Mouse (Mus musculus): ENCODE data around the gene Krtap3-2. TPM values are rescaled to one million over a fixed set of nuclear protein-coding genes. Genes with fewer than 3 reads are reported as not detected.

The Krtap3-2 gene
- total and polyA plus RNA-seq, 3 experiments = not detected

- no peaks in the 10 kb centered on the region for H3K79me2 ChIP-seq (replicated peaks; ENCODE audit: control insufficient read depth, insufficient read depth, low read length)
- intact Hi-C loops (cut with DNase I) = no loop called here
- DNase-seq = no peak
- H3K27me3 ChIP-seq (ENCODE audit: control insufficient read depth, insufficient read depth, low read length) = no peaks in the 10 kb centered on the region
- no peak for TF ChIP-seq CTCF (IDR thresholded peaks at IDR 0.05)
- TF ChIP-seq POLR2A (IDR thresholded peaks at IDR 0.05; ENCODE audit: insufficient read depth, low read depth, low read length) = no peak
- no peak for TF ChIP-seq EP300 (IDR thresholded peaks at IDR 0.05; ENCODE audit: insufficient read depth, low read depth, low read length)
- no peak overlapping the region for H3K4me3 ChIP-seq
- 71% methylated on average over 6 of the region's 6 CpGs for WGBS
- no peaks in the 10 kb centered on the region for H3K4me1 ChIP-seq (ENCODE audit: control insufficient read depth, insufficient read depth, low read length)
- H3K27ac ChIP-seq = no peak overlapping the region
- H3K36me3 ChIP-seq (ENCODE audit: control insufficient read depth, insufficient read depth, low read length) = no peaks in the 10 kb centered on the region
- no peak overlapping the region for H3K9ac ChIP-seq (ENCODE audit: low read depth, low read length)
These were observed 24.9 kb upstream of the Krtap3-2 start for GRCm38 (mm10) chr11:99581564-99581963.

DNA sequence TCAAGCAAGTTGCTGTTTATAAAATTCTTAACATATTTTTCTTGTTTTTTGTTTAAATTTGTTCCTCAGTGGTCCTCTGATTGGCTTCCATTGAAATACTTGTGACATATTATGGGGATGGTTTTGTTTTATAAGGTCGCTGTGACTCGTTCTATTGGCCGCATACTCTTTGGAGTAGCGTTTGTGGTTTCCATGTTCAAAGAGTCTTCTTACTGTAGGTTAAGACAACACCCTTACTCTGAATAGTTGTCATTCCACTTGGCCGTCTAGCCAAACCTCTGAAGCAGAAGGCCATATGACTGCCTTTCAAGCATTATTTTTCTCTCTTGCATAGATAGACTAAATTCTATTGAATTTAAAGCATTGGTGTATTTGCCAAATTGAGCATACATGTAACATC lies 24.4 kb upstream of the Krtap3-2 start:
- 90% methylated on average over 5 of the region's 5 CpGs for WGBS
- Histone ChIP-seq H3K79me2 (replicated peaks; ENCODE audit: control insufficient read depth, insufficient read depth, low read length) (no peaks in the 10 kb centered on the region), H3K4me1 (ENCODE audit: control insufficient read depth, insufficient read depth, low read length) (no peaks in the 10 kb centered on the region), H3K36me3 (ENCODE audit: control insufficient read depth, insufficient read depth, low read length) (no peaks in the 10 kb centered on the region), H3K4me3 (no peak overlapping the region), H3K9ac (ENCODE audit: low read depth, low read length) (no peak overlapping the region), H3K27ac (no peak overlapping the region), H3K27me3 (ENCODE audit: control insufficient read depth, insufficient read depth, low read length) (no peaks in the 10 kb centered on the region)
- no peak for TF ChIP-seq POLR2A (IDR thresholded peaks at IDR 0.05; ENCODE audit: insufficient read depth, low read depth, low read length)
- no peak for TF ChIP-seq CTCF (IDR thresholded peaks at IDR 0.05)
- TF ChIP-seq EP300 (IDR thresholded peaks at IDR 0.05; ENCODE audit: insufficient read depth, low read depth, low read length) = no peak
- intact Hi-C loops (cut with DNase I) = no loop called here
- DNase-seq = no peak

DNA sequence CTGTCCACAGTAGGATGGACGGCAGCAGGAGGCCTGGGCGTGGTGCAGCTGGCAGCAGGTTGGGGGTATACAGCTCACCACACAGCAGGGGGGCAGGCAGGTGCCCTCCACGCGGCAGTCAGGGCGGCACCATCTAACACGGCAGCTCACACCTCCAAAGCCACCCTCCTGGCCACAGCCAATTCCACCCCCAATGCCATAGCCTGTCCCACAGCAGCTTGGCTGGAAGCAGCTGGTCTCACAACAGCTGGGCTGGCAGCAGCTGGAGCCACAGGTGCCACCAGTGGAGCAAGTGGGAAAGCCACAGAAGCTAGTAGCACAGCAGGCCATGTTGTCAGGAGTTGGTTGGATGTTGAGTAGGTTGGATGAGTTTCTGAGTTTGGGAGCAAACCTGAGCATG lies 24.0 kb upstream of the Krtap3-2 start, which contains the start of gene Krtap1-5:
TSS of gene Krtap1-5 (minus strand) at position 381 of the 400 bp plus-strand sequence.
- Histone ChIP-seq H3K79me2 (replicated peaks; ENCODE audit: control insufficient read depth, insufficient read depth, low read length) (no peaks in the 10 kb centered on the region), H3K27ac (no peak within 1 kb of the TSS), H3K9ac (ENCODE audit: low read depth, low read length) (no peak within 1 kb of the TSS), H3K4me3 (no peak within 1 kb of the TSS), H3K4me1 (ENCODE audit: control insufficient read depth, insufficient read depth, low read length) (no peaks in the 10 kb centered on the region), H3K27me3 (ENCODE audit: control insufficient read depth, insufficient read depth, low read length) (no peaks in the 10 kb centered on the region), H3K36me3 (ENCODE audit: control insufficient read depth, insufficient read depth, low read length) (no peaks in the 10 kb centered on the region)
- WGBS = 75% methylated on average over 6 of the region's 6 CpGs
- no peak for DNase-seq
- intact Hi-C loops (cut with DNase I) = no loop called here
- TF ChIP-seq CTCF (IDR thresholded peaks at IDR 0.05) (no peak), POLR2A (IDR thresholded peaks at IDR 0.05; ENCODE audit: insufficient read depth, low read depth, low read length) (no peak), EP300 (IDR thresholded peaks at IDR 0.05; ENCODE audit: insufficient read depth, low read depth, low read length) (no peak)

GRCm38 (mm10) chr11:99574106-99574505 lies 17.5 kb upstream of the Krtap3-2 start:
- Histone ChIP-seq H3K27ac (no peak overlapping the region), H3K4me1 (ENCODE audit: control insufficient read depth, insufficient read depth, low read length) (no peaks in the 10 kb centered on the region), H3K9ac (ENCODE audit: low read depth, low read length) (no peak overlapping the region), H3K27me3 (ENCODE audit: control insufficient read depth, insufficient read depth, low read length) (no peaks in the 10 kb centered on the region), H3K36me3 (ENCODE audit: control insufficient read depth, insufficient read depth, low read length) (no peaks in the 10 kb centered on the region), H3K79me2 (replicated peaks; ENCODE audit: control insufficient read depth, insufficient read depth, low read length) (no peaks in the 10 kb centered on the region), H3K4me3 (no peak overlapping the region)
- intact Hi-C loops (cut with DNase I) = loop anchor here (1.0 kb wide), 2 partner anchors 110 to 195 kb away; no protein-coding TSS in a partner anchor
- 2% methylated on average over 7 of the region's 7 CpGs for WGBS
- TF ChIP-seq CTCF (IDR thresholded peaks at IDR 0.05) (peak; percentile 92), EP300 (IDR thresholded peaks at IDR 0.05; ENCODE audit: insufficient read depth, low read depth, low read length) (no peak), POLR2A (IDR thresholded peaks at IDR 0.05; ENCODE audit: insufficient read depth, low read depth, low read length) (no peak)
- peak; percentile 23 to 55 for DNase-seq

DNA sequence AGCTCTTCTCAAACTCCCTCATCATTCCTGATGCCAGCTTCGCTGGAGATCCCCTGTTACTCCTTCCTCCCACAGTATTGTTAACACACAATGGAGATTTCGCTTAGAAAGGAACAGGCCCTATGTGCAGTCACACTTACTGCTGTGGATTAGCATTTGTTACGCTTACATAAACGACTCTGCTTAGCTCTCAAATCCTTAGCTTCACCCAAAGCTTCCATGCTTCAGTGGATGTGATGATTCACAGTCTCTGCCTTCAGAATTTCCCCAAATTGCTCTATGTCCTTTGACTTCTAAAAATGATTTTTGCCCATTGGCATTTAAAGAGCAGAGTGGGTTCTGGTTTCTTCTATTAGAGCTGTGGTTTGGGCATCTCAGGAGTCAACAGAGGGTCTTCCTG lies 16.5 kb upstream of the Krtap3-2 start:
- Histone ChIP-seq H3K27me3 (ENCODE audit: control insufficient read depth, insufficient read depth, low read length) (no peaks in the 10 kb centered on the region), H3K4me3 (no peak overlapping the region), H3K9ac (ENCODE audit: low read depth, low read length) (no peak overlapping the region), H3K4me1 (ENCODE audit: control insufficient read depth, insufficient read depth, low read length) (no peaks in the 10 kb centered on the region), H3K36me3 (ENCODE audit: control insufficient read depth, insufficient read depth, low read length) (no peaks in the 10 kb centered on the region), H3K79me2 (replicated peaks; ENCODE audit: control insufficient read depth, insufficient read depth, low read length) (no peaks in the 10 kb centered on the region), H3K27ac (no peak overlapping the region)
- DNase-seq = no peak
- intact Hi-C loops (cut with DNase I) = no loop called here
- WGBS = 63% methylated on average over 4 of the region's 4 CpGs
- TF ChIP-seq EP300 (IDR thresholded peaks at IDR 0.05; ENCODE audit: insufficient read depth, low read depth, low read length) = no peak
- TF ChIP-seq CTCF (IDR thresholded peaks at IDR 0.05) = no peak
- TF ChIP-seq POLR2A (IDR thresholded peaks at IDR 0.05; ENCODE audit: insufficient read depth, low read depth, low read length) = no peak

GRCm38 (mm10) chr11:99566530-99566929 lies 9.9 kb upstream of the Krtap3-2 start, which contains the start of gene Krtap3-1:
Gene Krtap3-1 (minus strand): TSS chr11:99566630.
- no peak within 1 kb of the TSS for H3K4me3 ChIP-seq
- no peak within 1 kb of the TSS for H3K9ac ChIP-seq (ENCODE audit: low read depth, low read length)
- no peaks in the 10 kb centered on the region for H3K36me3 ChIP-seq (ENCODE audit: control insufficient read depth, insufficient read depth, low read length)
- no peaks in the 10 kb centered on the region for H3K4me1 ChIP-seq (ENCODE audit: control insufficient read depth, insufficient read depth, low read length)
- H3K27ac ChIP-seq = no peak within 1 kb of the TSS
- 90% methylated on average over 7 of the region's 7 CpGs for WGBS
- no peaks in the 10 kb centered on the region for H3K27me3 ChIP-seq (ENCODE audit: control insufficient read depth, insufficient read depth, low read length)
- H3K79me2 ChIP-seq (replicated peaks; ENCODE audit: control insufficient read depth, insufficient read depth, low read length) = no peaks in the 10 kb centered on the region
- intact Hi-C loops (cut with DNase I) = no loop called here
- DNase-seq = no peak
- TF ChIP-seq EP300 (IDR thresholded peaks at IDR 0.05; ENCODE audit: insufficient read depth, low read depth, low read length) (no peak), CTCF (IDR thresholded peaks at IDR 0.05) (no peak), POLR2A (IDR thresholded peaks at IDR 0.05; ENCODE audit: insufficient read depth, low read depth, low read length) (no peak)
